Mouse (Mus musculus): ENCODE measurements at regions not wholly inside any gene's neighbourhood (a gene's known extent, or its start where the extent isn't known, plus 50 kb on each side); places are given as distances from the start of the nearest gene placed in this dataset.
"Not testable (repeated sequence)": the region's sequence is repeated elsewhere in the genome, so short reads cannot be mapped to it uniquely, and the experiment has no call there.

DNA sequence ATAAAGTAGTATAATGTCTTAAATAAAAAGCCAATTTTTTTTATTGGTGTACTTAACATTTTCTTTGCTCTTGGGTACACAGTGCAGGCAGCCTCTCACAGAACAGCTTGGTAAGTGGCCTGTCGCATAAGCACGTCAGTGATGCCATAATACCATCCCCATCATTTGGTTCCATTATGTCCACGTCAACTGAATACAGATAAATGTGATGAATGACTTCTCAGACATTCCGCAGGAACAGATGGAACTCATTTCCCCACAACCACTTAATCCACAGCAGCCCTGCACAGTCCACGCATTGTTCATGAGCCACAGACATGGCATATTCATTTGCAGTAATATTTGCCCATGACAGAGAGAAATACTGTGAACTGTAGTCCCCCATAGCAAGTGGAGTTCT, 127.6 kb upstream of the Dlgap1 start:
- H3K4me1 ChIP-seq = no peaks in the 10 kb centered on the region
- H3K27me3 ChIP-seq (replicated peaks) = no peaks in the 10 kb centered on the region
- H3K9me3 ChIP-seq = no peaks in the 10 kb centered on the region
- H3K36me3 ChIP-seq = no peaks in the 10 kb centered on the region
- no peak overlapping the region for H3K4me3 ChIP-seq (replicated peaks)
- H3K4me2 ChIP-seq = no peak overlapping the region
- no peak overlapping the region for H3K27ac ChIP-seq
- 40% methylated on average over 5 of the region's 5 CpGs for WGBS
- no peak for ATAC-seq (ENCODE audit: insufficient read depth, low FRiP score, low read depth)
- H3K9ac ChIP-seq = no peak overlapping the region

DNA sequence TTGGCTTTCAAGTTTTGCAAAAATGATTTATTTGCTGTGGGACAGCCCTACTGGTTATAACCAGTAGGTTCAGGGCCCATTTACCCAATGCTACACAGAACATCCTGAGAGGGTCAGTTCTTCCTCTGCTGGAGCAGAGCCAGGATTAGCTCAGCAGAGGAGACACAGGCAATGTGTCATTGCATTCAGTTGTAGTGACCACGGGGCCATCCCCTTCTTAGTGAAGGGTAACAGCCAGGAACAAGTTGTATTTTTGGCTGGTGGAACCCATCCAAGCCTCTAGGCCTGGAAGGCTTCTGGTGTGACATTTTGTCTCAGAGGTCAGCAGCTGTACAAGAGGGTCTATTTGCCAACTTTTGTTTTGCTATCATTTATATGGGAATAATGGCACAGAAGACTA, 120.6 kb upstream of the Dlgap1 start:
- 67% methylated on average over 1 of the region's 1 CpGs for WGBS
- no peak for ATAC-seq (ENCODE audit: insufficient read depth, low FRiP score, low read depth)
- H3K4me2 ChIP-seq = no peak overlapping the region

DNA sequence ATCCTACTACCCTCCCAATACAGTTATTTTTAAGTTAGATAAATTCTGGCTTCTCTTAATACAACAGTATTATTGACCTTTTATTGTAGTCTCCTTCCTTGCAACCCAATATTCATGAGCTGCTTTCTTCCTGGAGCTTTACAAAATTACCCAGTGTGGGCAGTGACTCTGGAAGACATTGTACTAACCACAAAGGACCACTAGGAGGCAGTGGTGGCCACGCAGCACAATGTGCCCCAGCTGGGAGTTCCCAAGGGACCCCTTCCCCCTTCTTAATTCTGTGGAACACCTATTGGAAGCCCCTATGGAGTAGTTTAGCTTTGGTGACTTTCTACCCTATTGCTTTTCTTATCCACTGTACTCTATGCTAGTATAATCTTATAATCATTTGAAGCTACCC, 118.8 kb upstream of the Dlgap1 start:
- no peaks in the 10 kb centered on the region for H3K4me1 ChIP-seq
- H3K27me3 ChIP-seq (replicated peaks) = no peaks in the 10 kb centered on the region
- H3K4me2 ChIP-seq = no peak overlapping the region
- no peak overlapping the region for H3K4me3 ChIP-seq (replicated peaks)
- H3K27ac ChIP-seq = no peak overlapping the region
- no peaks in the 10 kb centered on the region for H3K9me3 ChIP-seq
- H3K36me3 ChIP-seq = no peaks in the 10 kb centered on the region
- WGBS = 23% methylated on average over 1 of the region's 1 CpGs
- H3K9ac ChIP-seq = no peak overlapping the region
- ATAC-seq (ENCODE audit: insufficient read depth, low FRiP score, low read depth) = no peak

More for the DNA sequence above, 120.6 kb upstream of the Dlgap1 start:
- H3K4me3 ChIP-seq (replicated peaks) = no peak overlapping the region
- no peaks in the 10 kb centered on the region for H3K4me1 ChIP-seq
- H3K9me3 ChIP-seq = no peaks in the 10 kb centered on the region
- no peak overlapping the region for H3K9ac ChIP-seq
- H3K27ac ChIP-seq = no peak overlapping the region
- H3K36me3 ChIP-seq = no peaks in the 10 kb centered on the region
- H3K27me3 ChIP-seq (replicated peaks) = no peaks in the 10 kb centered on the region

DNA sequence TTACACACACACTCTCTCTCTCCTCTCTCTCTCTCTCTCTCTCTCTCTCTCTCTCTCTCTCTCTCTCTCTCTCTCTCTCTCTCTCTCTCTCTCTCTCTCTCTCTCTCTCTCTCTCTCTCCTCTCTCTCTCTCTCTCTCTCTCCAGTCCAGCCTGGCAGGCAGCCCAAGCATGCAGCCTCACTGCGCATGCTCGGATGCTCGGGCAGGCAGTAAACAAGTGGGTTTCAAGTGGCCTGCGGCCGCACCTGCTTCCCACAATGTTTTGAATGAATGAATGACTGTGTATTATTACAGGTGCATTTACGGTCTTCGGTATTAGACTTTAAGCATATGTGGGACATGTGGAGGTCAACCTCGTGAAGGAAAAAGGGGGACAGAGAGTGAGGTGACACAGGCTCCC, 88.9 kb upstream of the Dlgap1 start:
- 83% methylated on average over 8 of the region's 8 CpGs for WGBS
- ATAC-seq (ENCODE audit: insufficient read depth, low FRiP score, low read depth); H3K27ac ChIP-seq; H3K4me3 ChIP-seq (replicated peaks); H3K9ac ChIP-seq; H3K27me3 ChIP-seq (replicated peaks); H3K9me3 ChIP-seq; H3K36me3 ChIP-seq; H3K4me2 ChIP-seq; H3K4me1 ChIP-seq: not testable (repeated sequence)

DNA sequence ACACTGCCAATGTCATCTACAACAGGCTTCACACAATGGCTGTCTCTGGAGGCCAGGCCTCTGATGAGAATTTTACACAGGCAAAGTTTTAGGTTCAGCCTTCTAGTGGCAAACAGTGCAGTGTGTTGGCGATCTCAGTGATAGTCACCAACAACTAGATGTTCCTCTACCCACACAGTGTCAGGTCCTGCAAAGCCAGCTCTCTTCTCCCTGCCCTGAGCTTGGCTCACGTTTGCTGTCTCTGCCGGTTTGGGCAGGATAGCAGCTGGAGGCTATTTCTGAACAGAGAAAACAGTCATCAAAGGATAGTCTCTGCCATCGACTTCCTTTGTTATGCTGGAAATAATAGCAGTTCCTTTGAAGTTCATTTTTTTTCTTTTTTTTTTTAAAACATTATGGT, 74.9 kb upstream of the Dlgap1 start:
- no peak overlapping the region for H3K27ac ChIP-seq
- ATAC-seq (ENCODE audit: insufficient read depth, low FRiP score, low read depth) = no peak
- H3K4me1 ChIP-seq = no peaks in the 10 kb centered on the region
- no peaks in the 10 kb centered on the region for H3K9me3 ChIP-seq
- H3K9ac ChIP-seq = no peak overlapping the region
- H3K27me3 ChIP-seq (replicated peaks) = no peaks in the 10 kb centered on the region
- no peak overlapping the region for H3K4me3 ChIP-seq (replicated peaks)
- no peaks in the 10 kb centered on the region for H3K36me3 ChIP-seq
- no peak overlapping the region for H3K4me2 ChIP-seq
- 68% methylated on average over 4 of the region's 4 CpGs for WGBS

Measured in stomach, embryonic 15.5 days (tissue).